Mouse (Mus musculus) neural tube, embryonic 12.5 days (tissue): ENCODE measurements around the gene Adh7. TPM values are rescaled to one million over a fixed set of nuclear protein-coding genes. Genes with fewer than 3 reads are reported as not detected.
A peak's percentile ranks its signal among the peaks of the same experiment; 100 is the strongest.

Source experiments
- ATAC-seq: fragments of 200-750 bp; cut with Nextera tagmentation; 2 replicates; pipeline ENCODE4 v1.8.0; 2017; ENCODE audit warnings: low read depth, mild to moderate bottlenecking, moderate TSS enrichment, moderate library complexity; ENCODE audit not compliant: low FRiP score
- H3K27ac ChIP-seq: fragments of 300-500 bp; sonication (generic); 2 replicates; pipeline ENCODE4 v1.5.1; 2016
- H3K27me3 ChIP-seq: fragments of 300-500 bp; sonication (generic); replicated peaks from 2 replicates; pipeline ENCODE4 v1.6.1; 2016; ENCODE audit warnings: mild to moderate bottlenecking
- H3K36me3 ChIP-seq: fragments of 300-500 bp; sonication (generic); 2 replicates; pipeline ENCODE4 v1.6.1; 2016; ENCODE audit warnings: mild to moderate bottlenecking
- H3K4me1 ChIP-seq: fragments of 300-500 bp; sonication (generic); 2 replicates; pipeline ENCODE4 v1.6.1; 2016
- H3K4me2 ChIP-seq: fragments of 300-500 bp; sonication (generic); replicated peaks from 2 replicates; pipeline ENCODE4 v1.6.1; 2016; ENCODE audit warnings: mild to moderate bottlenecking
- H3K4me3 ChIP-seq: fragments of 300-500 bp; sonication (generic); 2 replicates; pipeline ENCODE4 v1.5.1; 2016
- H3K9ac ChIP-seq: fragments of 300-500 bp; sonication (generic); 2 replicates; pipeline ENCODE4 v1.6.1; 2016; ENCODE audit warnings: mild to moderate bottlenecking
- H3K9me3 ChIP-seq: fragments of 300-500 bp; sonication (generic); 2 replicates; pipeline ENCODE4 v1.6.1; 2016; ENCODE audit warnings: mild to moderate bottlenecking
- WGBS: fragments of 180-500 bp; shearing (Covaris S2); methylation state at CpG from one replicate; pipeline ENCODE4 v1.1.7; 2016; 5-methylcytosine and 5-hydroxymethylcytosine counted together
- polyA plus RNA-seq: library from polyadenylated mRNA; unstranded; fragments of >200 nt; fragmentation: Nextera tagmentation; extraction: Ambion mirVana; gene quantifications from 2 replicates; pipeline ENCODE4 v1.2.1, GENCODE M21; 2016

The Adh7 gene
- polyA plus RNA-seq, 1 experiment from 2014 or later: not detected

GRCm38 (mm10) chr3:138197973-138198721 is 19.4 kb upstream of the Adh7 start:
- peak overlapping the region; percentile 59 for H3K4me2 ChIP-seq
- WGBS: 28% methylated on average over 20 of the region's 20 CpGs
- H3K27ac ChIP-seq: no peak overlapping the region
- H3K4me3 ChIP-seq: peak overlapping the region; percentile 16; the same call in 1 of the 2 replicates
- H3K36me3 ChIP-seq: no peaks in the 10 kb centered on the region
- no peaks in the 10 kb centered on the region for H3K9me3 ChIP-seq
- H3K27me3 ChIP-seq: no peaks in the 10 kb centered on the region; the same call in 1 of the 2 replicates
- H3K4me1 ChIP-seq: no peaks in the 10 kb centered on the region
- peak; percentile 93 for ATAC-seq
- peak overlapping the region; percentile 33; the same call in 1 of the 2 replicates for H3K9ac ChIP-seq

GRCm38 (mm10) chr3:138198722-138199068 is 18.9 kb upstream of the Adh7 start:
- H3K9ac ChIP-seq: peak overlapping the region; percentile 33; the same call in 1 of the 2 replicates
- no peak overlapping the region for H3K27ac ChIP-seq
- H3K36me3 ChIP-seq: no peaks in the 10 kb centered on the region
- no peaks in the 10 kb centered on the region for H3K9me3 ChIP-seq
- H3K4me3 ChIP-seq: no peak overlapping the region
- 0 out of 2 replicates have a peak, but pooled peaks have one; percentile 53 for ATAC-seq
- no peaks in the 10 kb centered on the region for H3K4me1 ChIP-seq
- H3K27me3 ChIP-seq: no peaks in the 10 kb centered on the region; the same call in 1 of the 2 replicates
- H3K4me2 ChIP-seq: peak overlapping the region; percentile 59; the same call in 1 of the 2 replicates
- WGBS: 70% methylated on average over 7 of the region's 7 CpGs

- no peaks in the 10 kb centered on the region for H3K27me3 ChIP-seq
- H3K4me2 ChIP-seq: no peak overlapping the region
- no peak overlapping the region for H3K9ac ChIP-seq
- H3K4me1 ChIP-seq: no peaks in the 10 kb centered on the region
- H3K36me3 ChIP-seq: no peaks in the 10 kb centered on the region
- no peak overlapping the region for H3K4me3 ChIP-seq
- no peaks in the 10 kb centered on the region for H3K9me3 ChIP-seq
- no peak overlapping the region for H3K27ac ChIP-seq
- 89% methylated on average over 3 of the region's 3 CpGs for WGBS
- ATAC-seq: no peak
Observed at GRCm38 (mm10) chr3:138208821-138209220, 8.7 kb upstream of the Adh7 start.

- no peak for ATAC-seq
- Histone ChIP-seq H3K9me3 (no peaks in the 10 kb centered on the region), H3K27me3 (no peaks in the 10 kb centered on the region), H3K4me3 (no peak overlapping the region), H3K4me2 (no peak overlapping the region), H3K27ac (no peak overlapping the region), H3K36me3 (no peaks in the 10 kb centered on the region), H3K4me1 (no peaks in the 10 kb centered on the region), H3K9ac (no peak overlapping the region)
- whole genome bisulfite sequencing: 82% methylated on average over 5 of the region's 5 CpGs
Observed at GRCm38 (mm10) chr3:138210432-138211075, 7.0 kb upstream of the Adh7 start.

- Histone ChIP-seq H3K9ac (no peak overlapping the region), H3K4me1 (no peaks in the 10 kb centered on the region), H3K4me2 (no peak overlapping the region), H3K27me3 (no peaks in the 10 kb centered on the region), H3K27ac (no peak overlapping the region), H3K4me3 (no peak overlapping the region), H3K36me3 (no peaks in the 10 kb centered on the region), H3K9me3 (no peaks in the 10 kb centered on the region)
- no peak for ATAC-seq
- 90% methylated on average over 4 of the region's 4 CpGs for WGBS
Observed at GRCm38 (mm10) chr3:138212431-138212951, 5.1 kb upstream of the Adh7 start.

GRCm38 (mm10) chr3:138215395-138215989 is 2.1 kb upstream of the Adh7 start:
- Histone ChIP-seq H3K9ac (no peak overlapping the region), H3K9me3 (no peaks in the 10 kb centered on the region), H3K27ac (no peak overlapping the region), H3K36me3 (no peaks in the 10 kb centered on the region), H3K4me2 (no peak overlapping the region), H3K4me3 (no peak overlapping the region), H3K4me1 (no peaks in the 10 kb centered on the region), H3K27me3 (no peaks in the 10 kb centered on the region)
- ATAC-seq: peak; percentile 85
- WGBS: 29% methylated on average over 11 of the region's 11 CpGs

- ATAC-seq: no peak
- Histone ChIP-seq H3K9me3 (no peaks in the 10 kb centered on the region), H3K4me2 (no peak overlapping the region), H3K27me3 (no peaks in the 10 kb centered on the region), H3K4me1 (no peaks in the 10 kb centered on the region), H3K9ac (no peak overlapping the region), H3K27ac (no peak overlapping the region), H3K36me3 (no peaks in the 10 kb centered on the region), H3K4me3 (no peak overlapping the region)
- WGBS: 87% methylated on average over 8 of the region's 8 CpGs
Observed at GRCm38 (mm10) chr3:138216091-138216490, 1.5 kb upstream of the Adh7 start.

- no peaks in the 10 kb centered on the region for H3K9me3 ChIP-seq
- no peak overlapping the region for H3K4me3 ChIP-seq
- no peaks in the 10 kb centered on the region; the same call in 1 of the 2 replicates for H3K4me1 ChIP-seq
- no peak overlapping the region for H3K9ac ChIP-seq
- no peak for ATAC-seq
- 89% methylated on average over 11 of the region's 11 CpGs for WGBS
- H3K27me3 ChIP-seq: no peaks in the 10 kb centered on the region
- H3K4me2 ChIP-seq: no peak overlapping the region
- no peak overlapping the region for H3K27ac ChIP-seq
- H3K36me3 ChIP-seq: no peaks in the 10 kb centered on the region
Observed at GRCm38 (mm10) chr3:138221116-138221515, 3.6 kb downstream of the Adh7 start.

GRCm38 (mm10) chr3:138222511-138222910 is 5.0 kb downstream of the Adh7 start:
- Histone ChIP-seq H3K27me3 (no peaks in the 10 kb centered on the region), H3K9me3 (no peaks in the 10 kb centered on the region), H3K4me2 (no peak overlapping the region), H3K4me3 (no peak overlapping the region), H3K27ac (no peak overlapping the region), H3K9ac (no peak overlapping the region), H3K4me1 (no peaks in the 10 kb centered on the region; the same call in 1 of the 2 replicates), H3K36me3 (no peaks in the 10 kb centered on the region)
- no peak for ATAC-seq
- 65% methylated on average over 4 of the region's 4 CpGs for WGBS

- 50% methylated on average over 5 of the region's 5 CpGs for WGBS
- no peaks in the 10 kb centered on the region; the same call in 1 of the 2 replicates for H3K4me1 ChIP-seq
- no peak overlapping the region for H3K4me2 ChIP-seq
- no peaks in the 10 kb centered on the region for H3K36me3 ChIP-seq
- H3K27ac ChIP-seq: no peak overlapping the region
- no peaks in the 10 kb centered on the region for H3K27me3 ChIP-seq
- H3K9ac ChIP-seq: no peak overlapping the region
- H3K4me3 ChIP-seq: no peak overlapping the region
- ATAC-seq: peak; percentile 53
- H3K9me3 ChIP-seq: no peaks in the 10 kb centered on the region
Observed at GRCm38 (mm10) chr3:138222952-138223351, 5.4 kb downstream of the Adh7 start.

GRCm38 (mm10) chr3:138224363-138224954 is 6.9 kb downstream of the Adh7 start:
- 87% methylated on average over 13 of the region's 13 CpGs for WGBS
- ATAC-seq: no peak
- H3K36me3 ChIP-seq: no peaks in the 10 kb centered on the region
- no peaks in the 10 kb centered on the region for H3K27me3 ChIP-seq
- no peak overlapping the region for H3K4me3 ChIP-seq
- H3K27ac ChIP-seq: no peak overlapping the region
- no peaks in the 10 kb centered on the region; the same call in 1 of the 2 replicates for H3K4me1 ChIP-seq
- H3K9ac ChIP-seq: no peak overlapping the region
- no peak overlapping the region for H3K4me2 ChIP-seq
- H3K9me3 ChIP-seq: no peaks in the 10 kb centered on the region

GRCm38 (mm10) chr3:138225331-138225730 is 7.8 kb downstream of the Adh7 start:
- Histone ChIP-seq H3K27me3 (no peaks in the 10 kb centered on the region), H3K27ac (no peak overlapping the region), H3K4me3 (no peak overlapping the region), H3K9ac (no peak overlapping the region), H3K4me1 (no peaks in the 10 kb centered on the region; the same call in 1 of the 2 replicates), H3K9me3 (no peaks in the 10 kb centered on the region), H3K36me3 (no peaks in the 10 kb centered on the region), H3K4me2 (no peak overlapping the region)
- ATAC-seq: no peak
- WGBS: 76% methylated on average over 7 of the region's 7 CpGs
